Mouse (Mus musculus): ENCODE results near the gene Ggt1. TPM values are rescaled to one million over a fixed set of nuclear protein-coding genes. Genes with fewer than 3 reads are reported as not detected.

The Ggt1 gene
- polyA plus RNA-seq, 1 experiment from 2014 or later: 2.1 TPM

- no peak for DNase-seq (ENCODE audit: low spot score, missing footprints)
- H3K4me2 ChIP-seq: no peak overlapping the region
- H3K9me3 ChIP-seq (ENCODE audit: control insufficient read depth, low read length): no peaks in the 10 kb centered on the region
- H3K27me3 ChIP-seq (ENCODE audit: control insufficient read depth, insufficient read depth, low read length): peaks cover 16% of the 10 kb centered on the region
- no peak for ATAC-seq (ENCODE audit: low FRiP score)
- 80% methylated on average over 6 of the region's 6 CpGs for WGBS
- peaks cover 9% of the 10 kb centered on the region for H3K4me1 ChIP-seq (ENCODE audit: control insufficient read depth, insufficient read depth, low read length)
- H3K36me3 ChIP-seq (ENCODE audit: control insufficient read depth, insufficient read depth, low read length): no peaks in the 10 kb centered on the region
- no peak overlapping the region for H3K4me3 ChIP-seq (ENCODE audit: low read depth, low read length)
- H3K9ac ChIP-seq (ENCODE audit: low read length): no peak overlapping the region
- H3K27ac ChIP-seq (ENCODE audit: low read depth, low read length): no peak overlapping the region
Measured at GRCm38 (mm10) chr10:75555557-75555956, 5.8 kb upstream of the Ggt1 start.

- peaks cover 9% of the 10 kb centered on the region for H3K4me1 ChIP-seq (ENCODE audit: control insufficient read depth, insufficient read depth, low read length)
- ATAC-seq (ENCODE audit: low FRiP score) (0 out of 2 replicates have a peak, but pooled peaks have one; percentile 3), DNase-seq (ENCODE audit: low spot score, missing footprints) (no peak)
Measured at GRCm38 (mm10) chr10:75556026-75556425, 5.4 kb upstream of the Ggt1 start.

GRCm38 (mm10) chr10:75558515-75558914 is 2.9 kb upstream of the Ggt1 start:
- DNase-seq (ENCODE audit: low spot score, missing footprints) (no peak), ATAC-seq (ENCODE audit: low FRiP score) (no peak)
- Histone ChIP-seq H3K4me3 (ENCODE audit: low read depth, low read length) (peak overlapping the region; percentile 7; the same call in 1 of the 2 replicates), H3K4me1 (ENCODE audit: control insufficient read depth, insufficient read depth, low read length) (peaks cover 9% of the 10 kb centered on the region), H3K9me3 (ENCODE audit: control insufficient read depth, low read length) (no peaks in the 10 kb centered on the region), H3K36me3 (ENCODE audit: control insufficient read depth, insufficient read depth, low read length) (no peaks in the 10 kb centered on the region), H3K27me3 (ENCODE audit: control insufficient read depth, insufficient read depth, low read length) (peaks cover 25% of the 10 kb centered on the region), H3K9ac (ENCODE audit: low read length) (no peak overlapping the region), H3K27ac (ENCODE audit: low read depth, low read length) (no peak overlapping the region), H3K4me2 (no peak overlapping the region; the same call in 1 of the 2 replicates)
- WGBS: 21% methylated on average over 3 of the region's 3 CpGs

More at GRCm38 (mm10) chr10:75556026-75556425, 5.4 kb upstream of the Ggt1 start:
- Histone ChIP-seq H3K4me3 (ENCODE audit: low read depth, low read length) (no peak overlapping the region), H3K9me3 (ENCODE audit: control insufficient read depth, low read length) (no peaks in the 10 kb centered on the region), H3K27me3 (ENCODE audit: control insufficient read depth, insufficient read depth, low read length) (peaks cover 21% of the 10 kb centered on the region), H3K4me2 (no peak overlapping the region), H3K27ac (ENCODE audit: low read depth, low read length) (no peak overlapping the region), H3K9ac (ENCODE audit: low read length) (no peak overlapping the region), H3K36me3 (ENCODE audit: control insufficient read depth, insufficient read depth, low read length) (no peaks in the 10 kb centered on the region)
- 44% methylated on average over 9 of the region's 9 CpGs for WGBS

GRCm38 (mm10) chr10:75559041-75559675 is 2.2 kb upstream of the Ggt1 start:
- H3K9me3 ChIP-seq (ENCODE audit: control insufficient read depth, low read length): no peaks in the 10 kb centered on the region
- no peaks in the 10 kb centered on the region for H3K36me3 ChIP-seq (ENCODE audit: control insufficient read depth, insufficient read depth, low read length)
- peak overlapping the region; percentile 54 for H3K27ac ChIP-seq (ENCODE audit: low read depth, low read length)
- ATAC-seq (ENCODE audit: low FRiP score) (peak; percentile 25; the same call in 1 of the 2 replicates), DNase-seq (ENCODE audit: low spot score, missing footprints) (peak; percentile 86)
- peak overlapping the region; percentile 48 for H3K4me3 ChIP-seq (ENCODE audit: low read depth, low read length)
- H3K9ac ChIP-seq (ENCODE audit: low read length): peak overlapping the region; percentile 68
- peaks cover 9% of the 10 kb centered on the region for H3K4me1 ChIP-seq (ENCODE audit: control insufficient read depth, insufficient read depth, low read length)
- H3K4me2 ChIP-seq: peak overlapping the region; percentile 65
- WGBS: 3% methylated on average over 14 of the region's 14 CpGs
- peaks cover 25% of the 10 kb centered on the region for H3K27me3 ChIP-seq (ENCODE audit: control insufficient read depth, insufficient read depth, low read length)

- Histone ChIP-seq H3K36me3 (ENCODE audit: control insufficient read depth, insufficient read depth, low read length) (no peaks in the 10 kb centered on the region), H3K9ac (ENCODE audit: low read length) (peak within 1 kb of the TSS; percentile 68), H3K4me3 (ENCODE audit: low read depth, low read length) (peak within 1 kb of the TSS; percentile 48), H3K27me3 (ENCODE audit: control insufficient read depth, insufficient read depth, low read length) (peaks cover 25% of the 10 kb centered on the region), H3K9me3 (ENCODE audit: control insufficient read depth, low read length) (no peaks in the 10 kb centered on the region), H3K4me2 (peak within 1 kb of the TSS; percentile 65), H3K27ac (ENCODE audit: low read depth, low read length) (peak within 1 kb of the TSS; percentile 54), H3K4me1 (ENCODE audit: control insufficient read depth, insufficient read depth, low read length) (peaks cover 9% of the 10 kb centered on the region)
- ATAC-seq (ENCODE audit: low FRiP score) (peak; percentile 71), DNase-seq (ENCODE audit: low spot score, missing footprints) (peak; percentile 94)
- WGBS: under 1% methylated on average over 72 of the region's 75 CpGs
Measured at GRCm38 (mm10) chr10:75559676-75560548, 1.5 kb upstream of the Ggt1 start, which contains the start of gene Lrrc75b. Gene Lrrc75b, minus strand, starts transcription at chr10:75560330.

- Histone ChIP-seq H3K4me3 (ENCODE audit: low read depth, low read length) (peak overlapping the region; percentile 48), H3K4me1 (ENCODE audit: control insufficient read depth, insufficient read depth, low read length) (peaks cover 9% of the 10 kb centered on the region), H3K9ac (ENCODE audit: low read length) (peak overlapping the region; percentile 68), H3K4me2 (peak overlapping the region; percentile 65), H3K36me3 (ENCODE audit: control insufficient read depth, insufficient read depth, low read length) (no peaks in the 10 kb centered on the region), H3K27me3 (ENCODE audit: control insufficient read depth, insufficient read depth, low read length) (peaks cover 25% of the 10 kb centered on the region), H3K9me3 (ENCODE audit: control insufficient read depth, low read length) (no peaks in the 10 kb centered on the region), H3K27ac (ENCODE audit: low read depth, low read length) (no peak overlapping the region)
- ATAC-seq (ENCODE audit: low FRiP score) (peak; percentile 12; the same call in 1 of the 2 replicates), DNase-seq (ENCODE audit: low spot score, missing footprints) (no peak)
- 12% methylated on average over 6 of the region's 6 CpGs for WGBS
Measured at GRCm38 (mm10) chr10:75560549-75560899, 880 bp upstream of the Ggt1 start.

GRCm38 (mm10) chr10:75562596-75562995 is 1.2 kb downstream of the Ggt1 start:
- H3K4me2 ChIP-seq: no peak overlapping the region
- DNase-seq (ENCODE audit: low spot score, missing footprints) (peak; percentile 77), ATAC-seq (ENCODE audit: low FRiP score) (no peak)
- H3K27ac ChIP-seq (ENCODE audit: low read depth, low read length): no peak overlapping the region
- no peaks in the 10 kb centered on the region for H3K9me3 ChIP-seq (ENCODE audit: control insufficient read depth, low read length)
- no peaks in the 10 kb centered on the region for H3K36me3 ChIP-seq (ENCODE audit: control insufficient read depth, insufficient read depth, low read length)
- H3K4me3 ChIP-seq (ENCODE audit: low read depth, low read length): no peak overlapping the region
- H3K27me3 ChIP-seq (ENCODE audit: control insufficient read depth, insufficient read depth, low read length): peaks cover 25% of the 10 kb centered on the region
- H3K9ac ChIP-seq (ENCODE audit: low read length): no peak overlapping the region
- 76% methylated on average over 8 of the region's 8 CpGs for WGBS
- H3K4me1 ChIP-seq (ENCODE audit: control insufficient read depth, insufficient read depth, low read length): peaks cover 6% of the 10 kb centered on the region; the same call in 1 of the 2 replicates

- Histone ChIP-seq H3K36me3 (ENCODE audit: control insufficient read depth, insufficient read depth, low read length) (no peaks in the 10 kb centered on the region), H3K27me3 (ENCODE audit: control insufficient read depth, insufficient read depth, low read length) (peaks cover 15% of the 10 kb centered on the region), H3K9me3 (ENCODE audit: control insufficient read depth, low read length) (no peaks in the 10 kb centered on the region), H3K4me1 (ENCODE audit: control insufficient read depth, insufficient read depth, low read length) (peaks cover 3% of the 10 kb centered on the region; the same call in 1 of the 2 replicates), H3K4me2 (no peak overlapping the region), H3K27ac (ENCODE audit: low read depth, low read length) (no peak overlapping the region), H3K4me3 (ENCODE audit: low read depth, low read length) (no peak overlapping the region), H3K9ac (ENCODE audit: low read length) (no peak overlapping the region)
- peak; percentile 44 for DNase-seq (ENCODE audit: low spot score, missing footprints)
- ATAC-seq (ENCODE audit: low FRiP score): no peak
- WGBS: 86% methylated on average over 12 of the region's 12 CpGs
Measured at GRCm38 (mm10) chr10:75564687-75565265, 3.4 kb downstream of the Ggt1 start.
